Mouse (Mus musculus) kidney, adult 2 months (tissue): ENCODE data around the gene Asgr2. TPM values are rescaled to one million over a fixed set of nuclear protein-coding genes. Genes with fewer than 3 reads are reported as not detected.

Experiments used
- DNase-seq: peaks from one replicate; pipeline ENCODE4 v3.0.0; 2021
- H3K27ac ChIP-seq: fragments of 200-500 bp; 2 replicates; pipeline ENCODE4 v1.5.1; 2012; ENCODE audit warnings: low read depth, low read length, control low read depth, inconsistent platforms; ENCODE audit not compliant: insufficient read depth
- H3K27me3 ChIP-seq: fragments of 200-500 bp; replicated peaks from 2 replicates; pipeline ENCODE4 v1.6.1; 2012; ENCODE audit warnings: mild to moderate bottlenecking, moderate library complexity, low read length, inconsistent platforms; ENCODE audit not compliant: control insufficient read depth, insufficient read depth
- H3K36me3 ChIP-seq: fragments of 200-500 bp; 2 replicates; pipeline ENCODE4 v1.6.1; 2012; ENCODE audit warnings: mild to moderate bottlenecking, moderate library complexity, low read length, inconsistent platforms; ENCODE audit not compliant: control insufficient read depth, insufficient read depth
- H3K4me1 ChIP-seq: fragments of 200-500 bp; 2 replicates; pipeline ENCODE4 v1.6.1; 2011; ENCODE audit warnings: low read length; ENCODE audit not compliant: control insufficient read depth, insufficient read depth
- H3K4me3 ChIP-seq: fragments of 200-500 bp; 2 replicates; pipeline ENCODE4 v1.5.1; 2011; ENCODE audit warnings: mild to moderate bottlenecking, low read depth, low read length, control low read depth; ENCODE audit not compliant: insufficient read depth
- CTCF ChIP-seq: fragments of 200-500 bp; conservative IDR thresholded peaks from 2 replicates; pipeline ENCODE4 v1.5.1; 2011; ENCODE audit warnings: low read depth, mild to moderate bottlenecking, control low read depth, low read length, moderate library complexity, mixed read lengths; ENCODE audit not compliant: insufficient read depth, insufficient read length
- POLR2A ChIP-seq: fragments of 200-500 bp; IDR thresholded peaks from one replicate; pipeline ENCODE4 v1.6.1; 2011; ENCODE audit warnings: low read depth, low read length, control low read depth
- WGBS: fragments of 180-500 bp; shearing (Covaris S2); methylation state at CpG from one replicate; pipeline ENCODE4 v1.1.7; 2018; 5-methylcytosine and 5-hydroxymethylcytosine counted together
- polyA plus RNA-seq: library from polyadenylated mRNA; depleted of rRNA; stranded (reverse); fragments of >200 nt; gene quantifications from 2 replicates; pipeline ENCODE4 v1.2.3, GENCODE M21; 2012; rRNA removed

Asgr2 gene
- 0.27 and 0.41 TPM in 2 replicates for polyA plus RNA-seq

DNA sequence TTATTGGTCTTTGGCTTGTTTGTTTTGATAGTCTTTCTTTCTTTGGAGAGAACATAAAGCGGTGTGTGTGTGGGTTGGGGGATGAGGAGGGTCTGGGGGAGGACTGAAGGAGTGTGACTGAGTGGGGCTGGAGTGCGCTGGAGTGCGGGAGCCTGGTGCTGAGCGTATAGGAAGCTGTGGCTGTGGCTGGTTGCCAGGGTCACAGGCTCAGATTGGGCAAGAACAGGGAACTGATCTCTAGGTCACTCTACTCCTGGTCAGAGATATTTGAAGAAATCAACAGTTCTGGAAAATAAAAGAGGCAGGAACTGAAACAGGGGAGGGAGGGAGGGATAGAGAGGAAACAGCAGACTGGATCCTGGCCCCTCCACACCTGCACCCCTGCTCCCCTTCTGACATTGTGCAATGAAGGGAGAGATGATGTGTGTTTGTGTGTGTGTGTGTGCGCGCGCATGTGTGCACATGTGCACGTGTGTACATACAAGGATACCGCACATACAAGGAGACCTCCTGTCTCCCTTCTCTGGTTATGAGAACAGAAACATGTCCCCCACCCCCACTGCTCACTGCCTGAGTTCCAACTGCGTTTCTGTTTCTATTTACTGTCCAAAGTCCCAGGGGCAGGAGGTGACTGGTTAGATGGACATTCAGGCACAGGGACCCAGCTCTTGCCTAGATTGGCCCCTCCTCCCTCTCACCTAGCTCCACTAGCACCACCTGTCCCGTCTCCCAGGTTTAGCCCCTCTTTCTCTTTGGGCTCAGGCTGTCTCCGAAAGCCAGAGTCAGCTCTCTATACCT is at the start of gene Asgr2:
Gene Asgr2, plus strand, starts transcription at position 659 of the 798 bp plus-strand sequence.
- H3K4me1 ChIP-seq, result no peaks in the 10 kb centered on the region; the same call in 1 of the 2 replicates
- 58% methylated on average over 12 of the region's 12 CpGs for WGBS
- H3K27ac ChIP-seq, result no peak within 1 kb of the TSS
- H3K36me3 ChIP-seq, result no peaks in the 10 kb centered on the region
- DNase-seq, result peak; percentile 42
- no peaks in the 10 kb centered on the region for H3K27me3 ChIP-seq
- H3K4me3 ChIP-seq, result no peak within 1 kb of the TSS
- TF ChIP-seq POLR2A (no peak), CTCF (no peak)

- Histone ChIP-seq H3K27me3 (no peaks in the 10 kb centered on the region), H3K27ac (no peak overlapping the region), H3K36me3 (no peaks in the 10 kb centered on the region), H3K4me1 (no peaks in the 10 kb centered on the region), H3K4me3 (no peak overlapping the region)
- no peak for TF ChIP-seq POLR2A
- no peak for TF ChIP-seq CTCF
- 90% methylated on average over 7 of the region's 7 CpGs for whole genome bisulfite sequencing
- no peak for DNase-seq
Observed at GRCm38 (mm10) chr11:70043665-70044064, 48.8 kb upstream of the Asgr2 start.

- 37% methylated on average over 9 of the region's 9 CpGs for WGBS
- Histone ChIP-seq H3K27ac (no peak overlapping the region), H3K4me3 (no peak overlapping the region), H3K4me1 (no peaks in the 10 kb centered on the region), H3K27me3 (no peaks in the 10 kb centered on the region), H3K36me3 (no peaks in the 10 kb centered on the region)
- TF ChIP-seq POLR2A, result no peak
- TF ChIP-seq CTCF, result no peak
- DNase-seq, result no peak
Observed at GRCm38 (mm10) chr11:70045435-70045834, 47.0 kb upstream of the Asgr2 start.

GRCm38 (mm10) chr11:70049366-70049765 is 43.1 kb upstream of the Asgr2 start:
- 67% methylated on average over 6 of the region's 6 CpGs for whole genome bisulfite sequencing
- H3K4me3 ChIP-seq, result no peak overlapping the region
- no peak for DNase-seq
- H3K4me1 ChIP-seq, result no peaks in the 10 kb centered on the region; the same call in 1 of the 2 replicates
- H3K27me3 ChIP-seq, result no peaks in the 10 kb centered on the region
- no peak overlapping the region for H3K27ac ChIP-seq
- H3K36me3 ChIP-seq, result no peaks in the 10 kb centered on the region
- TF ChIP-seq CTCF (no peak), POLR2A (no peak)

- Histone ChIP-seq H3K4me1 (no peaks in the 10 kb centered on the region; the same call in 1 of the 2 replicates), H3K36me3 (no peaks in the 10 kb centered on the region), H3K27me3 (no peaks in the 10 kb centered on the region), H3K4me3 (no peak overlapping the region), H3K27ac (no peak overlapping the region)
- no peak for DNase-seq
- 56% methylated on average over 10 of the region's 10 CpGs for WGBS
- TF ChIP-seq POLR2A (no peak), CTCF (peak; percentile 51; the same call in 1 of the 2 replicates)
Observed at GRCm38 (mm10) chr11:70049816-70050215, 42.6 kb upstream of the Asgr2 start.

DNA sequence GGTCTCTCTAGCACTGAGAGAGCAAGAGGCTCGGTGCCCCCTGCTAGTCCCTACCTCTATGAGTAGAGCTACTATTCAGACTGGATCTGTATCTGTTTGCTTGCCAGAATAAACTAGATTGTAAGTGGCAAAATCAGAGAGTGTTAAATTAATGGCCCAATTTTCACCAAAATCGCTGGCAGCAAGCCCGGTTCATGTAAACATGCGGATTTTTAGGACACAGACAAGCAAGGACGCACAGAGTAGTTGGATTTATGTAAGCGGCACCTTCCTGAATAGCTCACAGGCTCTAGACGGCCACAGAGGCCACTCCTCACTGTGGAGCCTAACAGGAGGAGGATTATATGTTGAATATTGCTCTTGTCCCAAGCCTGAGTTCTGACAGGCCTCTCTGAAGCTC is 39.3 kb upstream of the Asgr2 start:
- Histone ChIP-seq H3K4me3 (no peak overlapping the region), H3K36me3 (no peaks in the 10 kb centered on the region), H3K27ac (no peak overlapping the region), H3K4me1 (no peaks in the 10 kb centered on the region; the same call in 1 of the 2 replicates), H3K27me3 (no peaks in the 10 kb centered on the region)
- 59% methylated on average over 7 of the region's 7 CpGs for WGBS
- no peak for DNase-seq
- TF ChIP-seq POLR2A (no peak), CTCF (no peak)

DNA sequence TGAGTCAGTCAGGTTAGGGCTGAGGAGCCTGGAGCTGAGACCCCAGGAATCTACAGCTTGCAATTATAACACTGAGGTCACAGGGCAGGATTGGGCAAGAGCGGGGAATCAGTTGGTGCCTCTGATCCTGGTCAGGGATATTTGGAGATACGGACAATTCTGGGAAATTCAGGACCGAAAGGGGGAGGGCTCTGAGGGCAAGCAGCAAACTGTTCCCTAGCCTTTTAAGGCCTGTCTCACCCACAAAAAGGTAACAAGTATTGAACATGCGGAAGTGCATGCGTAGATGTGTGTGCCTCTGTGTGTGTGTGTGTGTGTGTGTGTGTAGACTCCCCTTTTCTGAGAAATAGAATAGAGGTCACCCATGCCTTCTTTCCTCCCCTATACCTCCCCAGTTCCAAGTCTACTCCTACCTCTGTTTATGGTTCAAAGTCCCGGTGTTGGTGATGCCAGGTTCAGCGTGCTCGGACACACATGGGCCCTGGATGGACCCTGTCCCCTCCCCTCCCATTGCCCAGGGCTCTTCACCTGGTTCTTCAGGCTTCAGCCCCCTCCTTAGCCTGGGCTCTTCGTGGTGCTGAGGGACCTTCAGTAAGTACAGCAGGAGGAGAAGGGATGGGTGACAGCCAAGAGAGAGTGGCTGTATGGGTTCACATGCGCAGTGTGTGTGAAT is 38.4 kb upstream of the Asgr2 start, which contains the start of gene Asgr1:
Gene Asgr1, plus strand, starts transcription at position 188 of the 673 bp plus-strand sequence.
- H3K4me3 ChIP-seq, result no peak within 1 kb of the TSS
- H3K27me3 ChIP-seq, result no peaks in the 10 kb centered on the region
- H3K36me3 ChIP-seq, result no peaks in the 10 kb centered on the region
- DNase-seq, result peak; percentile 61
- WGBS, result 73% methylated on average over 10 of the region's 10 CpGs
- no peaks in the 10 kb centered on the region; the same call in 1 of the 2 replicates for H3K4me1 ChIP-seq
- TF ChIP-seq CTCF (no peak), POLR2A (no peak)
- H3K27ac ChIP-seq, result no peak within 1 kb of the TSS
